Mouse (Mus musculus) kidney, postnatal 4 days (tissue): ENCODE measurements around the gene Ecsit.

Experiments
- DNase-seq, 2 experiments: peaks; one replicate each; pipeline ENCODE4 v3.0.0; 2021; ENCODE audit warnings: mixed read lengths in 2 of 2

Gene Ecsit

DNA sequence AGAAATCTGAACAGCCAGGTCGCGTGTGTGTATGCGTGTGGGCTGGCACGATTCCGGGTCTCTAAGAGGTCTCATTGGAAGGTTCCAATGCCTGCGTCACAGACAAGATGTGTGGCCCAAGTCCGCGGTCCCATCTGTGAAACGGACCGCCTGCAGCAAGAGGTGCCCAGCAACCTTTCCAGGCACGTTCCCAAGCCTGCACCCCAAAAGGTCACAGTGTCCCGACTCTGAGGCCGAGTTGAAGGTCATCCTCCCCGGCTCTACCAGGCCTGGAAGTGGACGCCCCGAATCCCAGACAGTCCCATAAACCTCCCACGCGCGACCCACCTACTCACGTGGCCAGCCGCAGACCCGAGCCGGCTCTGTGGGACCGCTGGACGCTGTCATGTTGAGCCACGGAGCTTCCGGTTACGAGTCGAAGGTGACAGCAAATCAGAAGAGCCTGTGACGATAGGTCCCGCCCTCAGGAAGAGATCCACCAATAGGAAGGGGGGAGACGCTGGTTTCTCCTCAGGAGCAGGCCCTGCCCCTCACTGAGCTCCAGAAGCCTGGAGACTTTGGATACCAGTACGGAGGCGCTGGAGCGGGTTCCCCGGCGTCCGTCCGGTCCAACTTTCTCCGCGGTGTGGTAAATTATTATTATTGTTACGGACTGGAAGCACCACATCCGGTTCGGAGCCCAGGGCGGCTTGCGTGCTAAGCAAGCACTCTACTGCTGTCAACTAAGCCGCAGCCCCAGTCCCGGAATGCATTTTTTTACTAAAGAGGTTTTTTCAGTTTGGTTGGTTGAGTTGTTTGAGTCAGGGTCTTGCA, at the start of gene Ecsit:
Ecsit (minus strand) TSS at position 417 of the 813 bp plus-strand sequence.
- DNase-seq: peak; percentile 91 to 95

- no peak for DNase-seq
Measured at GRCm38 (mm10) chr9:22134246-22134890, 49.1 kb upstream of the Ecsit start.

- DNase-seq: no peak
Measured at GRCm38 (mm10) chr9:22132220-22132619, 47.0 kb upstream of the Ecsit start.

DNA sequence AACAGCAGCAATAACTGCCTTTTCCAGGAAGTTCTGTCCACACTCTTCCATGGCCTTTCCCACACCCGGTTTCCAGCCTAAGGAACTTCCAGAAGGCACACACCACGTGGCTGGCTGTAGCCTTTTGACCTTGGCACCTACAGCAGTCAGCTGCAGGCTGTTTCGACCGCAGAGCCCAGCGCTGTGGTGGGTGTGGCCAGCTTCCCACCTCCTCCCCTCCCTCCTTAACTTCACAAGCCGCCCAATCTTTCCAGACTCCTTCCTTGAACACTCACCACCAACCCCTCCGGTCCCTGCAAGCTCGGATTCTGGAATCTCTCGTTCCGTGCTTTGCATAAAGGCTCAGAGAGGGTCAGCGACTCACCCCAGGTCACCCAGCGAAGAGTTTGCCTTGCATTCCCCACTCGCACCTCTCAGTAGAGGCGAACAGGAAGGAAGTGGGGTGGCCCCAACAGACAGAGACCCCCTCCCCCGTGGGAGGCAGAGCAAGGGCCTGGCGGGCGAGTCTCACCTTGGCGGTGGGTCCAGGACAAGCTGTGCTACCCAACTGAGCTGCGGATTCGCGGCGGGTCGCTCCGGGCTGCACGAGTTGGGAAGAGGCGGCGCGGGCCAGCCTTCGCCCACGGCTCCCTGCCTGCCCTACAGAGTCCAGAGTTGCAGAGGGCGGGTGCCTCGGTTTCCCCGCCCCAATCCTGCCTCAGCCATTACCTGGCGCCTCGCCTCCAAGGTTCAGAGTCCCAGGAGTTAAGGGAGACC, 46.2 kb upstream of the Ecsit start:
- DNase-seq: peak; percentile 59 to 71

- no peak for DNase-seq
Measured at GRCm38 (mm10) chr9:22125246-22126027, 40.2 kb upstream of the Ecsit start.

DNA sequence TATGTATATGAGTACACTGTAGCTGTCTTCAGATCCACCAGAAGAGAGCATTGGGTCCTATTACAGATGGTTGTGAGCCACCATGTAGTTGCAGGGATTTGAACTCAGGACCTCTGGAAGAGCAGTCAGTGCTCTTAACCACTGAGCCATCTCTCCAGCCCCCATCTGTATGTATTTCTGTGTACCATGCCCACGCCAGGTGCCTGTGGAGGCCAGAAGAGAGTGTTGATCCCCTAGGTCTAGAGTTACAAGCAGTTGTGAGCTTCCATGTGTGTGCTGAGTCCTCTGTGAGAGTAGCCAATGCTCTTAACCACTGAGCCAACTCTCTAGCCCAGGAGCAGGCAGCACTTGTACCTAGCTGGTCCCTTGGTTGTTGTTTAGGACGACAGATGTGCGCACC, 38.9 kb upstream of the Ecsit start:
- no peak for DNase-seq

- no peak for DNase-seq
Measured at GRCm38 (mm10) chr9:22123069-22123609, 37.9 kb upstream of the Ecsit start.

GRCm38 (mm10) chr9:22122005-22122404, 36.8 kb upstream of the Ecsit start:
- DNase-seq: no peak

DNA sequence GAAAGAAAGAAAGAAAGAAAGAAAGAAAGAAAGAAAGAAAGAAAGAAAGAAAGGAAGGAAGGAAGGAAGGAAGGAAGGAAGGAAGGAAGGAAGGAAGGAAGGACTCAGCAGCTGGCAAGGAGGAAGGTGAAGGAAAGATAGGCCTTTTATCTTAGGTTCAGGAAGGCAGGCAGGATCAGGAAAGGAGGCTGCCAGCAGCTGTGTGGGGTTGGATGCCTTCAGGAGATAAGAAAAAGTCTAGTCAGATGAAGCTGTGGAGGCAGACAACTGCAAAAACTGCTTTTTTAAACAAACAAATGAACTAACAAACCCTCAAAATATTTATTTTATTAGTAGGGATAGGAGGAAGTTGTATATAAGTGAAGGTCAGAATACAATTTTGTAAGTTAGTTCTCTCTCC, 36.3 kb upstream of the Ecsit start:
- no peak for DNase-seq

DNA sequence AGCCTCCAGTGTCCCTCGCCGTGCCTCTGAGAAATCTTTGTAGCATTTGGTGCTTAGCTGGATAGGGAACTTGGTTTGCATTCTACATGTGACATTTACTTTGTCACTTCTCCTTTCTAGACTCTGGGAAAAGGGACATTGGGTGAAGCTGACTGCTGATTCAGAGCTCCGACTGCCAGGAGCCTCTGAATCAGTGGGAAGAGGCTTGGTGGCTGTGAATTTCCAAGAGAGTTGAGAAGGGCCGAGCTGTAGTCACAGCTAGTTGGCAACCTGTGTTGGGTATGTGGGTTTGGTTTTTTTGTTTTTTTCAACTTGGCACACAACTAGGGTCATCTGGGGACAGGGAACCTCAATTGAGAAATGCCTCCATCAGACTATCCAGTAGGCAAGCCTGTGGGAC, 34.3 kb upstream of the Ecsit start:
- no peak for DNase-seq

GRCm38 (mm10) chr9:22117754-22118456, 32.7 kb upstream of the Ecsit start:
- DNase-seq: peak; percentile 54 to 72

DNA sequence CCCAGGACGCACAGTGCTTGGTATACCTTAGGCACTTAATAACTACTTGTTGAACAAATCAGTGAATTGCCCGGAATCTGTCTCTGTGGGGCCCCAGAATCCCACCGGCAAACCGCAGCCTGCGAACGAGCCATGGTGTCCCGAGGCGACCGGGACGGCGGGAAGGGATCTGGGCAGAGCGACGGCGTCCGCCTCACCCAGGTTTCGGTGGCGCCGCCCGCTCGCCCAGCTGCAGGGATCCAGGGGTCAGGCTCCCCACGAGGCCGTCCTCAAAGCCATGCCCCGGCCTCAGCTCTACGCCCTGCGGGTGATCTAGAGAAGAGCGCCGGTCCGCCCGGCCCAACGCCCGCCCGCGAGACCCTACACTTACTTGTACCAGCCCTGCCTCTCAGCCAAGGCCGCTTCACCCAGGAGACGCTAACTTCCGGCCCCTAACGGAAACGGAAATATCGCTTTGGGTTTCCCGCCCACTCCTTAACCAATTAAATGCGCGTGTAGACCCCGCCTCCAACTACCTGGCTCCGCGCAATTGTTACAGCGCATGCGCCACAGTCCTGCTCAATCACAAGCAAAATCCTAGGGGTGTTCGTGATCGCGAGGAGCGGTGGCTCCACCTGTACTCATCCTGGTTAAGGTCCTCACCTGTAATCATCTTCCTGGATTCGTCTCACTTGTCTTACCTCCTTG, 31.6 kb upstream of the Ecsit start, which contains the start of gene Elof1:
Elof1 (minus strand) TSS at position 433 of the 687 bp plus-strand sequence.
- peak; percentile 93 to 96 for DNase-seq

GRCm38 (mm10) chr9:22116086-22116485, 30.8 kb upstream of the Ecsit start:
- DNase-seq: peak; percentile 21 to 32

DNA sequence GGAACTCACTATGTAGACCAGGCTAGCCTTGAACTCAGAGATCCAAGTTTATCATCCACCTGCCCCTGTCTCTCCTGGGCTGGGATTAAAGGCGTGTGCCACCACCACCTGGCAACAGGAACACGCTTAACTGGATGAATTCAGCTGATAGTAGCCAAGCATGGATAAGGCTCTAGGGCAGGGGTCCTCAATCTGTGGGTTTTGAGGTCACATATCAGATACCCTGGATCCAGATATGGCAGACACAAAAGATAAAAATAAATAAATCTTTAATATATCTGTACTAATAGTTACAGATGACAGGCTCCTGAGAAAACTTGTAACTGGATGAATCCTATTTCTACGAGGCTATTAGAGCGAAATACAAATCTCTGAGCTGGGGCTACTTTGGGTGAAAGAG, 30.4 kb upstream of the Ecsit start:
- DNase-seq: no peak

DNA sequence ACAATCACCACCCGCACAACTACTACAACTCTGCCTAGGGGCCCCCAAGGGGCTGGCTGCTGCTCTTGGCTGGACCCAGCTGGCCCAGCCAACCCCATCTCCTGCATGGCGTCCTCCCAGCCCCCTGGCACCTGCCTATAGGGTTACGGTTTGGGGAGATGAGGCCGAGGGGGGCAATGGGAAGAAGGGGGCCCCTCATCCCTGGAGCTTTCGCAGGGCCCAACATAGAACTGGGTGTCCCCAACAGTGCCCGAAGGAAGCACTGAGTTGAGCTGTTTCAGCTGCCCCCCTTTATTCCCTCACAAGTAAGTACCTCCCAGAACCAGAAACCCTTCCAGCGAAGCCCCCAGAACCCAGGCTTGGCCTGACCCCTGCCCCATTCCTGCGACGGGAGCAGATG, 23.0 kb upstream of the Ecsit start:
- no peak for DNase-seq

- peak; percentile 25 to 47 for DNase-seq
Measured at GRCm38 (mm10) chr9:22099922-22100321, 14.7 kb upstream of the Ecsit start.

DNA sequence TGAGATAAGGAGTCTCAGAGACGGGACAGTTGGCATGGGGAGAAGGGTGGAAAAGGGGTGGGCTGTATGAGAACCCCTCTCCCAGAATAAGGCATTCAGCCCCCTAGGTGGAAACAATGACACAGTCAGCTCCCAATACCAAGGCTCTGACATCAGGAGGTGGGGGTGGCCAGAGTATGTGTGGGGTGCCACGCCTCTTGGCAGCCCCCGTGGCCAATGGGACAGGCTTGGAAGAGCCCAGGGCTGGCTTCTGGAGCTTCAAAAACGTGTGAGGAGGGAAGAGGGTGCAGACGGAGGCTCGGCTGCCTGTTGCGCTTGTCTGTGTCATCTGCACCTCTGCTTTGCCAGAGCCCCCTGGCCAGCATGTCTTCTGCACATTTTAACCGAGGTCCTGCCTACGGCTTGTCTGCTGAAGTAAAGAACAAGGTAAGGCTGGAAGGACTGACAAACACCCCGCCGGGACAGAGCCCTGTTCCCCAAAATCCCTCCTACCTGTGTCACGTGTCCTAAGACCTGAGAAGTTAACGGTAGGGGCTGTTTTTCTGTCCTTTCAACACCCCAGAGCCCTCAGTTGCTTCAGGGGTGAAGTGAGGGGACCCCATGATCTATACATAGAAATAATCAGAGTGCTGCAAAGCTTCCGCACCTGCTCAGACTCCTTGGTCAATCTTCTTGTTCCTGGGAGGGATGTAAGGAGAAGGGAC, 13.9 kb upstream of the Ecsit start, which contains the start of gene Cnn1:
Cnn1 (plus strand) TSS at position 224 of the 704 bp plus-strand sequence.
- DNase-seq: peak; percentile 43 to 59

GRCm38 (mm10) chr9:22095854-22096307, 10.6 kb upstream of the Ecsit start:
- DNase-seq: peak; percentile 88 to 90

GRCm38 (mm10) chr9:22092746-22093145, 7.5 kb upstream of the Ecsit start:
- no peak for DNase-seq

DNA sequence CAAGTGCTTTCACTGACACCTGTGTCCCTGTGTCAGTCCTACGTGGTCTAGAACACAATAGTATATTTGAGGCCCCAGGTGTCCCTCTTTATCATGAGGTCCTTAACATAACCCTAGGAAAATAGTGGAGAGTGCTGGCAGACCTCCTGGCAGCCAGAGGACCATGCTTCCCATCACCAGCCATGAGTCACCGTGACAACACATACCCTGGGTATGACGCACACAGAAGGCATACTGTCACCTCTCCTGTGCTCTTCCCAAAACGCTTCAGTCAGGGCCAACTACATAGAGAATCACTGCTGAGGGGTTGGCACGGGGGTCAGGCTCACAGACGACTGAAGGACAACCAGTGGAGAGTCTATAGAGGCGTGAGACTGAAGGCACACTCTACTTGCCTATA, 4.7 kb upstream of the Ecsit start:
- no peak for DNase-seq
